16 mouse cellular contexts compared by ENCODE assay signal in the genomic region with DNA sequence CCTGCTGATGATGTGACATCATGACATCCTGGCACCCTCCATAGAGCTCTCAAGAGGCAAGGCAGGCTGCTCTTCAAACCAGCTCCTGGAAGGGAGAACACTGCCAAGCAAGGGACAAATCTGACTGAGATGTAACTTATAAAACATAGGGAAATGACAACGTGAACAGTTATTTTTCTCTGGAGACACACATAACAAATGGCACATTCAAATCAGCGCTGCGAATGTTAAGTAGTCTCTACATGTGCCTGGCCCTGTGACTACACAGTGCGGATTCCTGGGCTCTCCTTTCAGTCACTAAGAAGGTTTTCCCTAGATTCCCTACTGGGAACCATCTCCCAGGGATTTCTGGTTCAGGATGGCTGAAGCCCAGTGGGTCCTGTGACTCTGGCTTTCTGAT.
DNase-seq lines count a peak whose midpoint lies in the region; ATAC-seq and TF ChIP-seq lines count a peak whose summit lies in the region.
"Had no signal": no experiment of that assay in that cellular context is flagged by ENCODE, and none has a peak within 500 bp of the region (broad histone marks: within the 10 kb centered on the region; RNA-seq: fewer than 3 reads in every experiment).

No protein-coding gene starts in this region.

- peaks cover 32% of the 10 kb centered on the region for H3K4me1 ChIP-seq in forebrain, embryonic 16.5 days (replicated peaks; ENCODE audit: control insufficient read depth, insufficient read depth, low read length)
- H3K4me1 ChIP-seq in midbrain, embryonic 11.5 days (ENCODE audit: control insufficient read depth, insufficient read depth, low read length) = peaks cover 27% of the 10 kb centered on the region
- H3K4me1 ChIP-seq in olfactory bulb, adult 2 months (ENCODE audit: control insufficient read depth, insufficient read depth, low read length) = peaks cover 8% of the 10 kb centered on the region
- peaks cover 7% of the 10 kb centered on the region; the same call in 1 of the 2 replicates for H3K4me1 ChIP-seq in liver, postnatal 0 days (ENCODE audit: insufficient read depth)

- no peak for TF ChIP-seq EP300 in liver, postnatal 0 days (IDR thresholded peaks at IDR 0.05; ENCODE audit: low read depth)

- no peak overlapping the region for H3K9ac ChIP-seq in forebrain, embryonic 16.5 days (replicated peaks; ENCODE audit: low read depth, low read length)
- H3K9ac ChIP-seq in midbrain, embryonic 11.5 days (ENCODE audit: low read length) = peak overlapping the region; percentile 43; the same call in 1 of the 2 replicates
- H3K9ac ChIP-seq in liver, postnatal 0 days (replicated peaks) = no peak overlapping the region
- H3K9ac ChIP-seq: embryonic facial prominence, embryonic 13.5 days; kidney, embryonic 15.5 days; limb, embryonic 13.5 days had no signal

- no peaks in the 10 kb centered on the region for H3K27me3 ChIP-seq in forebrain, embryonic 16.5 days (replicated peaks; ENCODE audit: control insufficient read depth, insufficient read depth, low read length)
- H3K27me3 ChIP-seq in midbrain, embryonic 11.5 days (ENCODE audit: control insufficient read depth, insufficient read depth, low read length) = no peaks in the 10 kb centered on the region
- H3K27me3 ChIP-seq in liver, postnatal 0 days (ENCODE audit: insufficient read depth, low read length) = no peaks in the 10 kb centered on the region
- H3K27me3 ChIP-seq: embryonic facial prominence, embryonic 13.5 days; kidney, embryonic 15.5 days had no signal

- no peaks in the 10 kb centered on the region for H3K9me3 ChIP-seq in forebrain, embryonic 16.5 days (ENCODE audit: control insufficient read depth, low read length)
- no peaks in the 10 kb centered on the region for H3K9me3 ChIP-seq in midbrain, embryonic 11.5 days (ENCODE audit: control insufficient read depth, low read length)
- no peaks in the 10 kb centered on the region for H3K9me3 ChIP-seq in liver, postnatal 0 days (ENCODE audit: low read length)
- H3K9me3 ChIP-seq: embryonic facial prominence, embryonic 13.5 days; kidney, embryonic 15.5 days; limb, embryonic 13.5 days had no signal

- peak overlapping the region; percentile 92 for H3K27ac ChIP-seq in forebrain, embryonic 16.5 days (ENCODE audit: low read length)
- peak overlapping the region; percentile 89 for H3K27ac ChIP-seq in midbrain, embryonic 11.5 days (ENCODE audit: low read depth, low read length)
- peak overlapping the region; percentile 92 for H3K27ac ChIP-seq in olfactory bulb, adult 2 months (ENCODE audit: insufficient read depth, low read depth, low read length)
- H3K27ac ChIP-seq in liver, postnatal 0 days (ENCODE audit: low read depth) = no peak overlapping the region
- H3K27ac ChIP-seq: embryonic facial prominence, embryonic 13.5 days; limb, embryonic 13.5 days had no signal

- TF ChIP-seq POLR2A in olfactory bulb, adult 2 months (IDR thresholded peaks at IDR 0.05; ENCODE audit: insufficient read depth, low read depth, low read length) = no peak

- H3K36me3 ChIP-seq in forebrain, embryonic 16.5 days (ENCODE audit: control insufficient read depth, insufficient read depth) = no peaks in the 10 kb centered on the region
- no peaks in the 10 kb centered on the region for H3K36me3 ChIP-seq in midbrain, embryonic 11.5 days (ENCODE audit: control insufficient read depth, insufficient read depth, low read length)
- no peaks in the 10 kb centered on the region for H3K36me3 ChIP-seq in liver, postnatal 0 days (replicated peaks; ENCODE audit: insufficient read depth, low read length)
- H3K36me3 ChIP-seq: embryonic facial prominence, embryonic 13.5 days; kidney, embryonic 15.5 days; limb, embryonic 13.5 days had no signal

- no peak for TF ChIP-seq CTCF in olfactory bulb, adult 2 months (IDR thresholded peaks at IDR 0.05; ENCODE audit: insufficient read depth, low read depth, low read length)
- no peak for TF ChIP-seq CTCF in liver, postnatal 0 days (IDR thresholded peaks at IDR 0.05; ENCODE audit: low read depth)

- DNase-seq in layer of hippocampus, adult 9-11 months = peak; percentile 12
- DNase-seq in layer of hippocampus, postnatal 25 days (ENCODE audit: extremely low spot score in 1 of 2, low spot score in 1 of 2) = no peak
- peak; percentile 86 for DNase-seq in midbrain, embryonic 11.5 days (ENCODE audit: low spot score, missing footprints)
- DNase-seq in natural killer cell, adult 2 months (ENCODE audit: low spot score in 2 of 2) = no peak
- no peak for DNase-seq in liver, postnatal 0 days
- no peak for DNase-seq in embryo, embryonic 10 days (ENCODE audit: low spot score)
- DNase-seq: B cell, adult 2 months; cerebellum, adult 18-20 months; heart, adult 18-20 months; lung, adult 18-20 months; thymus, adult 18-20 months had no signal

- H3K4me3 ChIP-seq in forebrain, embryonic 16.5 days (replicated peaks; ENCODE audit: low read length) = no peak overlapping the region
- H3K4me3 ChIP-seq in midbrain, embryonic 11.5 days (ENCODE audit: low read depth, low read length) = no peak overlapping the region
- H3K4me3 ChIP-seq in olfactory bulb, adult 2 months (ENCODE audit: insufficient read depth, low read depth, low read length) = no peak overlapping the region
- H3K4me3 ChIP-seq in liver, postnatal 0 days (ENCODE audit: low read depth, low read length) = no peak overlapping the region
- H3K4me3 ChIP-seq: embryonic facial prominence, embryonic 13.5 days; kidney, embryonic 15.5 days; limb, embryonic 13.5 days had no signal

- WGBS in forebrain, embryonic 16.5 days = 49% methylated on average over 4 of the region's 4 CpGs
- 77% methylated on average over 4 of the region's 4 CpGs for WGBS in midbrain, embryonic 11.5 days
- WGBS in olfactory bulb, adult 2 months = 72% methylated on average over 4 of the region's 4 CpGs
- WGBS in liver, postnatal 0 days (ENCODE audit: insufficient replicate concordance) = 82% methylated on average over 4 of the region's 4 CpGs

- no peak overlapping the region for H3K4me2 ChIP-seq in forebrain, embryonic 16.5 days (ENCODE audit: low read length)
- H3K4me2 ChIP-seq in midbrain, embryonic 11.5 days = no peak overlapping the region
- no peak overlapping the region for H3K4me2 ChIP-seq in liver, postnatal 0 days (ENCODE audit: low read depth, low read length)
- H3K4me2 ChIP-seq: embryonic facial prominence, embryonic 13.5 days; kidney, embryonic 15.5 days; limb, embryonic 13.5 days had no signal

- ATAC-seq in forebrain, embryonic 16.5 days = no peak
- ATAC-seq in midbrain, embryonic 11.5 days (ENCODE audit: low FRiP score) = 0 out of 2 replicates have a peak, but pooled peaks have one; percentile 8
- no peak for ATAC-seq in liver, postnatal 0 days

Comparison
In these comparisons a context has a peak if more than half of its experiments do, and no peak if none do; other contexts are left out.
1. DNase-seq: peak in layer of hippocampus, adult 9-11 months (single experiment) and midbrain, embryonic 11.5 days (single experiment); none in layer of hippocampus, postnatal 25 days (0 of 2), natural killer cell, adult 2 months (0 of 2), liver, postnatal 0 days (single experiment) and embryo, embryonic 10 days (single experiment).